Mouse (Mus musculus): Measurements from ENCODE around the gene Bcor. TPM values are rescaled to one million over a fixed set of nuclear protein-coding genes. Genes with fewer than 3 reads are reported as not detected.
A peak's percentile ranks its signal among the peaks of the same experiment; 100 is the strongest.

Gene Bcor
- polyA plus RNA-seq, 1 experiment: 15.8 TPM

- 48% methylated on average over 18 of the region's 18 CpGs for WGBS
- Histone ChIP-seq H3K4me3 (replicated peaks; ENCODE audit: extremely low read depth, low read depth, low read length) (no peak overlapping the region), H3K4me1 (ENCODE audit: control insufficient read depth, insufficient read depth, low read length) (peaks cover 13% of the 10 kb centered on the region)
- no peak for DNase-seq
- TF ChIP-seq POLR2A (IDR thresholded peaks at IDR 0.05; ENCODE audit: borderline replicate concordance, extremely low read depth, low read depth, low read length) (no peak), CTCF (IDR thresholded peaks at IDR 0.05; ENCODE audit: insufficient read depth, low read length) (no peak)
Measured at GRCm38 (mm10) chrX:12085290-12085689, 74.9 kb downstream of the Bcor start.

- no peak overlapping the region for H3K4me3 ChIP-seq (replicated peaks; ENCODE audit: extremely low read depth, low read depth, low read length)
- no peak for DNase-seq
- no peak for TF ChIP-seq CTCF (IDR thresholded peaks at IDR 0.05; ENCODE audit: insufficient read depth, low read length)
- no peak for TF ChIP-seq POLR2A (IDR thresholded peaks at IDR 0.05; ENCODE audit: borderline replicate concordance, extremely low read depth, low read depth, low read length)
- peaks cover 8% of the 10 kb centered on the region for H3K4me1 ChIP-seq (ENCODE audit: control insufficient read depth, insufficient read depth, low read length)
- WGBS: 45% methylated on average over 4 of the region's 4 CpGs
Measured at GRCm38 (mm10) chrX:12084698-12085097, 75.5 kb downstream of the Bcor start.

GRCm38 (mm10) chrX:12083631-12084030 is 76.5 kb downstream of the Bcor start:
- WGBS: 52% methylated on average over 10 of the region's 10 CpGs
- DNase-seq: no peak
- Histone ChIP-seq H3K4me3 (replicated peaks; ENCODE audit: extremely low read depth, low read depth, low read length) (no peak overlapping the region), H3K4me1 (ENCODE audit: control insufficient read depth, insufficient read depth, low read length) (peaks cover 3% of the 10 kb centered on the region; the same call in 1 of the 2 replicates)
- TF ChIP-seq CTCF (IDR thresholded peaks at IDR 0.05; ENCODE audit: insufficient read depth, low read length) (no peak), POLR2A (IDR thresholded peaks at IDR 0.05; ENCODE audit: borderline replicate concordance, extremely low read depth, low read depth, low read length) (no peak)

DNA sequence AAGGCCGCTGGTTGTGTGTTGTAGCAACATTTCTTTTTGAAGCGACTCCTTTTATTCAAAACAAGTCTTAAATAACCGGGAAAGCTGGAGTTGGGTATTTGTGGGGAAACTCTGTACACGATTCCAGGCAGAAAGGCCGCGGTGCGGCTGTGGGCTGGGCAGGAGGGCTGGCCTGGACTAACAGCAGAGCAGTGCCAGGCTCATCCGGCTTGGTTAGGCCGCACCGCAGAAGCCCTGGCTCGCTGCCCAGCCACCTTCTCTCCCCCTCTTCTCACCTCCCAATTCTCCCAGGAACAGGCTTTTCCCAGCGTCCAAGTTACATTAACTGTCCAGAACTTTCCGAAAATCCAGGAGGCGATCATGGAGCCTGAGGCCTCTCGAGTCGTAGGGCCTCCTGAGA is 77.4 kb downstream of the Bcor start:
- Histone ChIP-seq H3K4me3 (replicated peaks; ENCODE audit: extremely low read depth, low read depth, low read length) (no peak overlapping the region), H3K4me1 (ENCODE audit: control insufficient read depth, insufficient read depth, low read length) (0 out of 2 replicates have a peak, but pooled peaks cover 5% of the 10 kb centered on the region)
- TF ChIP-seq CTCF (IDR thresholded peaks at IDR 0.05; ENCODE audit: insufficient read depth, low read length): no peak
- no peak for TF ChIP-seq POLR2A (IDR thresholded peaks at IDR 0.05; ENCODE audit: borderline replicate concordance, extremely low read depth, low read depth, low read length)
- DNase-seq: no peak
- WGBS: 31% methylated on average over 16 of the region's 16 CpGs

DNA sequence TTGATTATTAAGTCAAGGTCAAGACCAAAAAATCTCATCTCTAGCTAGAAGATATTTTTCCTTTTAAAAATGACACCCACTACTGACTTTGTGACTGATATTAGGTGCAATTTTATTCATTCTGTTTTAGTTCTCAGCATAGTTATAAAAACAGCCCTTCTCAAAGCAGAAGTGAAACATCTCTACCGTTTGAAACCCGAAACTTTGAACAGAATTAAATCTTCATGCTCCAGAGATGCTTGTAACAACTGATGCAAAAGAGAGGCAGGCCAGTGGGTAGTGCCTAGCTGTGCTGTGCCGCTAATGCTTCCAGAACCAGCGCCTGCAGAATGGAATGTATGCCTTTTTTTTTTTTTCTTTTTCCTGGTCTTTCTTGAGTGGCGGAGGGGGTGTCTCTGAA is 78.0 kb downstream of the Bcor start:
- TF ChIP-seq POLR2A (IDR thresholded peaks at IDR 0.05; ENCODE audit: borderline replicate concordance, extremely low read depth, low read depth, low read length) (no peak), CTCF (IDR thresholded peaks at IDR 0.05; ENCODE audit: insufficient read depth, low read length) (no peak)
- H3K4me3 ChIP-seq (replicated peaks; ENCODE audit: extremely low read depth, low read depth, low read length): no peak overlapping the region
- H3K4me1 ChIP-seq (ENCODE audit: control insufficient read depth, insufficient read depth, low read length): 0 out of 2 replicates have a peak, but pooled peaks cover 5% of the 10 kb centered on the region
- DNase-seq: no peak
- 48% methylated on average over 5 of the region's 5 CpGs for WGBS

- WGBS: 43% methylated on average over 22 of the region's 22 CpGs
- no peak for DNase-seq
- TF ChIP-seq CTCF (IDR thresholded peaks at IDR 0.05; ENCODE audit: insufficient read depth, low read length) (no peak), POLR2A (IDR thresholded peaks at IDR 0.05; ENCODE audit: borderline replicate concordance, extremely low read depth, low read depth, low read length) (no peak)
- peaks cover 5% of the 10 kb centered on the region; the same call in 1 of the 2 replicates for H3K4me1 ChIP-seq (ENCODE audit: control insufficient read depth, insufficient read depth, low read length)
- H3K4me3 ChIP-seq (replicated peaks; ENCODE audit: extremely low read depth, low read depth, low read length): no peak overlapping the region
Measured at GRCm38 (mm10) chrX:12081741-12082155, 78.4 kb downstream of the Bcor start.

- no peak for TF ChIP-seq POLR2A (IDR thresholded peaks at IDR 0.05; ENCODE audit: borderline replicate concordance, extremely low read depth, low read depth, low read length)
- TF ChIP-seq CTCF (IDR thresholded peaks at IDR 0.05; ENCODE audit: insufficient read depth, low read length): no peak
- WGBS: 10% methylated on average over 61 of the region's 61 CpGs
- Histone ChIP-seq H3K4me1 (ENCODE audit: control insufficient read depth, insufficient read depth, low read length) (peaks cover 5% of the 10 kb centered on the region; the same call in 1 of the 2 replicates), H3K4me3 (replicated peaks; ENCODE audit: extremely low read depth, low read depth, low read length) (peak overlapping the region; percentile 63)
- peak; percentile 34 for DNase-seq
Measured at GRCm38 (mm10) chrX:12080904-12081740, 79.0 kb downstream of the Bcor start.

- H3K4me3 ChIP-seq (replicated peaks; ENCODE audit: extremely low read depth, low read depth, low read length): peak overlapping the region; percentile 82
- DNase-seq: peak; percentile 66
- WGBS: 1% methylated on average over 63 of the region's 97 CpGs
- peaks cover 5% of the 10 kb centered on the region; the same call in 1 of the 2 replicates for H3K4me1 ChIP-seq (ENCODE audit: control insufficient read depth, insufficient read depth, low read length)
- TF ChIP-seq CTCF (IDR thresholded peaks at IDR 0.05; ENCODE audit: insufficient read depth, low read length) (no peak), POLR2A (IDR thresholded peaks at IDR 0.05; ENCODE audit: borderline replicate concordance, extremely low read depth, low read depth, low read length) (peak; percentile 96)
Measured at GRCm38 (mm10) chrX:12080095-12080903, 79.9 kb downstream of the Bcor start.

- Histone ChIP-seq H3K4me3 (replicated peaks; ENCODE audit: extremely low read depth, low read depth, low read length) (peak overlapping the region; percentile 82), H3K4me1 (ENCODE audit: control insufficient read depth, insufficient read depth, low read length) (peaks cover 5% of the 10 kb centered on the region)
- TF ChIP-seq CTCF (IDR thresholded peaks at IDR 0.05; ENCODE audit: insufficient read depth, low read length) (no peak), POLR2A (IDR thresholded peaks at IDR 0.05; ENCODE audit: borderline replicate concordance, extremely low read depth, low read depth, low read length) (no peak)
- 5% methylated on average over 79 of the region's 79 CpGs for WGBS
- DNase-seq: peak; percentile 49
Measured at GRCm38 (mm10) chrX:12079309-12080094, 80.7 kb downstream of the Bcor start.

Data from lung, adult 2 months (tissue).